Mouse (Mus musculus) limb, embryonic 15.5 days (tissue): ENCODE data around the gene 4921517D22Rik. TPM values are rescaled to one million over a fixed set of nuclear protein-coding genes. Genes with fewer than 3 reads are reported as not detected.

ENCODE experiments used
- ATAC-seq: fragments of 200-750 bp; cut with Nextera tagmentation; 2 replicates; pipeline ENCODE4 v1.8.0; 2017; ENCODE audit warnings: low read depth, moderate TSS enrichment; ENCODE audit not compliant: insufficient number of reproducible peaks, low FRiP score, low TSS enrichment
- H3K27ac ChIP-seq: fragments of 300-500 bp; sonication (generic); 2 replicates; pipeline ENCODE4 v1.5.1; 2015; ENCODE audit warnings: moderate library complexity, mild to moderate bottlenecking, inconsistent platforms
- H3K27me3 ChIP-seq: fragments of 300-500 bp; sonication (generic); 2 replicates; pipeline ENCODE4 v1.6.1; 2015; ENCODE audit warnings: inconsistent platforms
- H3K36me3 ChIP-seq: fragments of 300-500 bp; sonication (generic); 2 replicates; pipeline ENCODE4 v1.6.1; 2015; ENCODE audit warnings: inconsistent platforms
- H3K4me1 ChIP-seq: fragments of 300-500 bp; sonication (generic); 2 replicates; pipeline ENCODE4 v1.6.1; 2015; ENCODE audit warnings: inconsistent platforms
- H3K4me2 ChIP-seq: fragments of 300-500 bp; sonication (generic); 2 replicates; pipeline ENCODE4 v1.6.1; 2015; ENCODE audit warnings: mild to moderate bottlenecking, inconsistent platforms
- H3K4me3 ChIP-seq: fragments of 300-500 bp; sonication (generic); 2 replicates; pipeline ENCODE4 v1.5.1; 2015; ENCODE audit warnings: mild to moderate bottlenecking, inconsistent platforms
- H3K9ac ChIP-seq: fragments of 300-500 bp; sonication (generic); 2 replicates; pipeline ENCODE4 v1.6.1; 2015; ENCODE audit warnings: inconsistent platforms
- H3K9me3 ChIP-seq: fragments of 300-500 bp; sonication (generic); 2 replicates; pipeline ENCODE4 v1.6.1; 2016; ENCODE audit warnings: inconsistent platforms
- WGBS: fragments of 180-500 bp; shearing (Covaris S2); methylation state at CpG from one replicate; pipeline ENCODE4 v1.1.7; 2015; 5-methylcytosine and 5-hydroxymethylcytosine counted together
- polyA plus RNA-seq: library from polyadenylated mRNA; unstranded; fragments of >200 nt; fragmentation: Nextera tagmentation; extraction: Ambion mirVana; gene quantifications from 2 replicates; pipeline ENCODE4 v1.2.1, GENCODE M21; 2015

4921517D22Rik gene
- polyA plus RNA-seq, 1 experiment from 2014 or later, result not detected

GRCm38 (mm10) chr13:59672248-59672647 lies 21.7 kb downstream of the 4921517D22Rik start:
- no peak overlapping the region for H3K4me2 ChIP-seq
- H3K27ac ChIP-seq, result no peak overlapping the region
- no peak overlapping the region for H3K4me3 ChIP-seq
- H3K9me3 ChIP-seq, result no peaks in the 10 kb centered on the region
- no peak overlapping the region for H3K9ac ChIP-seq
- no peak for ATAC-seq
- no peaks in the 10 kb centered on the region for H3K36me3 ChIP-seq
- H3K27me3 ChIP-seq, result no peaks in the 10 kb centered on the region
- 66% methylated on average over 6 of the region's 6 CpGs for WGBS
- H3K4me1 ChIP-seq, result peaks cover 23% of the 10 kb centered on the region

- Histone ChIP-seq H3K4me3 (no peak overlapping the region), H3K4me1 (peaks cover 23% of the 10 kb centered on the region), H3K36me3 (no peaks in the 10 kb centered on the region), H3K9me3 (no peaks in the 10 kb centered on the region), H3K9ac (no peak overlapping the region), H3K4me2 (no peak overlapping the region), H3K27me3 (no peaks in the 10 kb centered on the region), H3K27ac (no peak overlapping the region)
- 80% methylated on average over 2 of the region's 2 CpGs for WGBS
- ATAC-seq, result no peak
Observed at GRCm38 (mm10) chr13:59671521-59671920, 22.4 kb downstream of the 4921517D22Rik start.

- H3K9me3 ChIP-seq, result no peaks in the 10 kb centered on the region
- H3K4me2 ChIP-seq, result no peak overlapping the region
- H3K36me3 ChIP-seq, result peaks cover 5% of the 10 kb centered on the region; the same call in 1 of the 2 replicates
- H3K4me3 ChIP-seq, result no peak overlapping the region
- ATAC-seq, result no peak
- WGBS, result 77% methylated on average over 10 of the region's 10 CpGs
- H3K4me1 ChIP-seq, result peaks cover 23% of the 10 kb centered on the region
- H3K27me3 ChIP-seq, result no peaks in the 10 kb centered on the region
- no peak overlapping the region for H3K27ac ChIP-seq
- no peak overlapping the region for H3K9ac ChIP-seq
Observed at GRCm38 (mm10) chr13:59669946-59670345, 24.0 kb downstream of the 4921517D22Rik start.

GRCm38 (mm10) chr13:59668501-59669093 lies 25.3 kb downstream of the 4921517D22Rik start:
- 49% methylated on average over 11 of the region's 11 CpGs for WGBS
- peaks cover 13% of the 10 kb centered on the region for H3K36me3 ChIP-seq
- ATAC-seq, result no peak

GRCm38 (mm10) chr13:59667763-59668162 lies 26.1 kb downstream of the 4921517D22Rik start:
- Histone ChIP-seq H3K36me3 (peaks cover 13% of the 10 kb centered on the region), H3K4me3 (no peak overlapping the region), H3K27me3 (no peaks in the 10 kb centered on the region), H3K9me3 (no peaks in the 10 kb centered on the region), H3K4me2 (no peak overlapping the region), H3K4me1 (peaks cover 10% of the 10 kb centered on the region), H3K27ac (no peak overlapping the region), H3K9ac (no peak overlapping the region)
- ATAC-seq, result no peak
- 80% methylated on average over 5 of the region's 5 CpGs for WGBS

More at GRCm38 (mm10) chr13:59668501-59669093, 25.3 kb downstream of the 4921517D22Rik start:
- Histone ChIP-seq H3K4me2 (no peak overlapping the region), H3K4me3 (no peak overlapping the region), H3K27me3 (no peaks in the 10 kb centered on the region), H3K9ac (no peak overlapping the region), H3K4me1 (peaks cover 13% of the 10 kb centered on the region), H3K9me3 (no peaks in the 10 kb centered on the region), H3K27ac (no peak overlapping the region)

GRCm38 (mm10) chr13:59663939-59664712 lies 29.8 kb downstream of the 4921517D22Rik start:
- ATAC-seq, result no peak
- no peak overlapping the region for H3K9ac ChIP-seq
- WGBS, result 88% methylated on average over 19 of the region's 19 CpGs
- peaks cover 7% of the 10 kb centered on the region; the same call in 1 of the 2 replicates for H3K4me1 ChIP-seq
- no peak overlapping the region for H3K4me3 ChIP-seq
- H3K9me3 ChIP-seq, result no peaks in the 10 kb centered on the region
- no peaks in the 10 kb centered on the region for H3K27me3 ChIP-seq
- peaks cover 17% of the 10 kb centered on the region for H3K36me3 ChIP-seq
- no peak overlapping the region for H3K27ac ChIP-seq
- no peak overlapping the region for H3K4me2 ChIP-seq

GRCm38 (mm10) chr13:59661966-59662365 lies 31.9 kb downstream of the 4921517D22Rik start:
- H3K4me1 ChIP-seq, result no peaks in the 10 kb centered on the region
- H3K36me3 ChIP-seq, result peaks cover 17% of the 10 kb centered on the region
- H3K9ac ChIP-seq, result no peak overlapping the region
- no peak overlapping the region for H3K4me2 ChIP-seq
- ATAC-seq, result no peak
- H3K27me3 ChIP-seq, result no peaks in the 10 kb centered on the region
- H3K4me3 ChIP-seq, result no peak overlapping the region
- H3K27ac ChIP-seq, result no peak overlapping the region
- 94% methylated on average over 12 of the region's 12 CpGs for WGBS
- no peaks in the 10 kb centered on the region for H3K9me3 ChIP-seq

- ATAC-seq, result no peak
- WGBS, result 91% methylated on average over 8 of the region's 8 CpGs
- no peak overlapping the region for H3K27ac ChIP-seq
Observed at GRCm38 (mm10) chr13:59661387-59661786, 32.5 kb downstream of the 4921517D22Rik start.

GRCm38 (mm10) chr13:59660371-59660770 lies 33.5 kb downstream of the 4921517D22Rik start:
- WGBS, result 97% methylated on average over 3 of the region's 3 CpGs
- peaks cover 16% of the 10 kb centered on the region; the same call in 1 of the 2 replicates for H3K36me3 ChIP-seq

More at GRCm38 (mm10) chr13:59661387-59661786, 32.5 kb downstream of the 4921517D22Rik start:
- no peak overlapping the region for H3K4me3 ChIP-seq
- no peaks in the 10 kb centered on the region for H3K9me3 ChIP-seq
- H3K9ac ChIP-seq, result no peak overlapping the region
- no peak overlapping the region for H3K4me2 ChIP-seq
- peaks cover 17% of the 10 kb centered on the region for H3K36me3 ChIP-seq
- H3K27me3 ChIP-seq, result no peaks in the 10 kb centered on the region
- H3K4me1 ChIP-seq, result no peaks in the 10 kb centered on the region

GRCm38 (mm10) chr13:59657781-59658180 lies 36.1 kb downstream of the 4921517D22Rik start:
- Histone ChIP-seq H3K4me2 (no peak overlapping the region), H3K27me3 (no peaks in the 10 kb centered on the region), H3K4me1 (0 out of 2 replicates have a peak, but pooled peaks cover 3% of the 10 kb centered on the region), H3K4me3 (no peak overlapping the region), H3K36me3 (0 out of 2 replicates have a peak, but pooled peaks cover 4% of the 10 kb centered on the region), H3K9me3 (no peaks in the 10 kb centered on the region), H3K27ac (no peak overlapping the region), H3K9ac (no peak overlapping the region)
- 90% methylated on average over 5 of the region's 5 CpGs for WGBS
- no peak for ATAC-seq

More at GRCm38 (mm10) chr13:59660371-59660770, 33.5 kb downstream of the 4921517D22Rik start:
- ATAC-seq, result no peak
- Histone ChIP-seq H3K9ac (no peak overlapping the region), H3K4me1 (no peaks in the 10 kb centered on the region), H3K27me3 (no peaks in the 10 kb centered on the region), H3K4me2 (no peak overlapping the region), H3K9me3 (no peaks in the 10 kb centered on the region), H3K27ac (no peak overlapping the region), H3K4me3 (no peak overlapping the region)

GRCm38 (mm10) chr13:59656975-59657388 lies 36.9 kb downstream of the 4921517D22Rik start:
- H3K4me3 ChIP-seq, result no peak overlapping the region
- H3K27ac ChIP-seq, result peak overlapping the region; percentile 43
- 0 out of 2 replicates have a peak, but pooled peaks cover 3% of the 10 kb centered on the region for H3K4me1 ChIP-seq
- WGBS, result 56% methylated on average over 4 of the region's 4 CpGs
- no peak for ATAC-seq
- H3K27me3 ChIP-seq, result no peaks in the 10 kb centered on the region
- no peak overlapping the region for H3K4me2 ChIP-seq
- no peaks in the 10 kb centered on the region for H3K9me3 ChIP-seq
- 0 out of 2 replicates have a peak, but pooled peaks cover 4% of the 10 kb centered on the region for H3K36me3 ChIP-seq
- H3K9ac ChIP-seq, result no peak overlapping the region

GRCm38 (mm10) chr13:59656316-59656832 lies 37.5 kb downstream of the 4921517D22Rik start:
- Histone ChIP-seq H3K4me2 (no peak overlapping the region), H3K4me3 (no peak overlapping the region), H3K27me3 (no peaks in the 10 kb centered on the region), H3K4me1 (0 out of 2 replicates have a peak, but pooled peaks cover 3% of the 10 kb centered on the region), H3K9ac (no peak overlapping the region), H3K9me3 (no peaks in the 10 kb centered on the region), H3K36me3 (0 out of 2 replicates have a peak, but pooled peaks cover under 1% of the 10 kb centered on the region), H3K27ac (peak overlapping the region; percentile 43; the same call in 1 of the 2 replicates)
- no peak for ATAC-seq
- WGBS, result 56% methylated on average over 10 of the region's 10 CpGs
